Mouse (Mus musculus) intestine, postnatal 0 days (tissue): ENCODE results near the gene Zmynd10. TPM values are rescaled to one million over a fixed set of nuclear protein-coding genes. Genes with fewer than 3 reads are reported as not detected.

ENCODE experiments used
- ATAC-seq: fragments of 200-750 bp; cut with Nextera tagmentation; 2 replicates; pipeline ENCODE4 v1.8.0; 2017; ENCODE audit warnings: mild to moderate bottlenecking, moderate TSS enrichment, moderate library complexity
- H3K27ac ChIP-seq: fragments of 300-500 bp; sonication (generic); 2 replicates; pipeline ENCODE4 v1.5.1; 2014; ENCODE audit warnings: mild to moderate bottlenecking, low read depth, low read length, moderate library complexity
- H3K27me3 ChIP-seq: fragments of 300-500 bp; sonication (generic); replicated peaks from 2 replicates; pipeline ENCODE4 v1.6.1; 2014; ENCODE audit warnings: low read length, mixed read lengths; ENCODE audit not compliant: control insufficient read depth, insufficient read depth
- H3K36me3 ChIP-seq: fragments of 300-500 bp; sonication (generic); 2 replicates; pipeline ENCODE4 v1.6.1; 2014; ENCODE audit warnings: mild to moderate bottlenecking, moderate library complexity; ENCODE audit not compliant: control insufficient read depth, insufficient read depth
- H3K4me1 ChIP-seq: fragments of 300-500 bp; sonication (generic); replicated peaks from 2 replicates; pipeline ENCODE4 v1.6.1; 2014; ENCODE audit warnings: antibody characterized with exemption, low read length, mixed read lengths; ENCODE audit not compliant: control insufficient read depth, insufficient read depth
- H3K4me2 ChIP-seq: fragments of 300-500 bp; sonication (generic); replicated peaks from 2 replicates; pipeline ENCODE4 v1.6.1; 2014; ENCODE audit warnings: low read depth, mild to moderate bottlenecking, moderate library complexity
- H3K4me3 ChIP-seq: fragments of 300-500 bp; sonication (generic); 2 replicates; pipeline ENCODE4 v1.5.1; 2014; ENCODE audit warnings: low read depth, low read length
- H3K9ac ChIP-seq: fragments of 300-500 bp; sonication (generic); 2 replicates; pipeline ENCODE4 v1.6.1; 2014; ENCODE audit warnings: mild to moderate bottlenecking, low read depth, low read length
- H3K9me3 ChIP-seq: fragments of 300-500 bp; sonication (generic); 2 replicates; pipeline ENCODE4 v1.6.1; 2016; ENCODE audit warnings: mixed run types; ENCODE audit not compliant: control insufficient read depth
- CTCF ChIP-seq: sonication (generic); IDR thresholded peaks from 2 replicates; pipeline ENCODE4 v1.5.1; 2016; ENCODE audit warnings: low read depth, mild to moderate bottlenecking, control low read depth, antibody characterized with exemption, moderate library complexity
- WGBS: fragments of 180-500 bp; shearing (Covaris S2); extraction: QIAGEN DNeasy Blood & Tissue Kit; methylation state at CpG from one replicate; pipeline ENCODE4 v1.1.7; 2014; 5-methylcytosine and 5-hydroxymethylcytosine counted together
- polyA plus RNA-seq: library from polyadenylated mRNA; unstranded; fragments of >200 nt; fragmentation: Nextera tagmentation; extraction: Ambion mirVana; gene quantifications from 2 replicates; pipeline ENCODE4 v1.2.1, GENCODE M21; 2015

The Zmynd10 gene
- 4.0 and 5.0 TPM in 2 replicates for polyA plus RNA-seq

DNA sequence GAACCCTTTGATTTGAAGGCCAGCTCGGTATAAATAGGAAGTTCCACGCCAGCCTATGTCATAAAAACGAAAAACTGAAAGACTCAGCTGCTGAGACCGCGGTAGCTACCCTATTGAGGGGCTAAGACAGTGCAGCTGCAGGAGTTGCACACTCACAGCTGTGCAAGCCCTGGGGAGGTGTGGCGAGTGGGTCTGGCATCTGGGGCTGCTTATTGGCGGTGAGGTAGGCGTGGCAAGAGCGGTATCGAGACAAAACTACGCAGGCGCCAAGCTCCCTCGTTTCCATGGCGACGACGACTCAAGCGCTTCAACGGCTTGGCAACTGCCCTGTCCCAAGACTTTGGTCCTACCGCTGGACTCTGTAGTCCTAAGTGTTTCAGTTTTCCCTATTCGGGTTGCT is at the start of gene Zmynd10:
TSS of gene Zmynd10 (plus strand) at position 273 of the 400 bp plus-strand sequence.
- no peak for TF ChIP-seq CTCF
- Histone ChIP-seq H3K36me3 (peaks cover 12% of the 10 kb centered on the region; the same call in 1 of the 2 replicates), H3K27me3 (no peaks in the 10 kb centered on the region), H3K9me3 (no peaks in the 10 kb centered on the region), H3K27ac (no peak within 1 kb of the TSS), H3K4me3 (no peak within 1 kb of the TSS), H3K4me1 (peaks cover 10% of the 10 kb centered on the region; the same call in 1 of the 2 replicates), H3K4me2 (peak within 1 kb of the TSS; percentile 48), H3K9ac (no peak within 1 kb of the TSS)
- 3% methylated on average over 20 of the region's 20 CpGs for WGBS
- peak; percentile 47 for ATAC-seq

DNA sequence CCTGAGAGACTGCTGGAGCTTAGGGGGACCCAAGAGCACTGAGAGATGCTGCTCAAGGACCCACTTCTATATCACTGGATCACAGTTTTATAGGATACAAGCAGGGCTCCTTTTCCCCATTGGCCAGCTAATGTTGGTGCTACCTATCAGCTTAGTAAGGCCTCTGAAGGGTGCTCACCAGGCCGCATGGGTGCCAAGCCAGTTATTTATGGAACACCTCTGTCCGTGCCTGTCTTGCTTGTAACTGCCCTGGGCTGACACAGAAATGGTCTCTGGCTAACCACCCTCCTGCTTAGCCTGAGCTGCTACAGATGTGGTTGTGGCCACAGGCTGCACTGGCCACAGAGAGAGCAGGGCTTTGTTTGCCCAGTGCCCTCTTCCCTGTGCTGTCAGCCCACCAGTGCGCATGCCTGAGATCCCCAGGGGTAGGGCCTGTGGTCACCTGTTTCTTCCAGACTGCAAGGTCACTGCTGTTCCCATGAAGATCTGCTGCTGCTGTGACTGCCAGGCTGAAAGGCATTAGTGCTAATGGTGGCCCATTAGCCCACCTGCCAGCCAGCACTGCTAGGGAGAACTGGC is 46.3 kb upstream of the Zmynd10 start:
- H3K9me3 ChIP-seq: no peaks in the 10 kb centered on the region
- no peak for TF ChIP-seq CTCF
- WGBS: 80% methylated on average over 3 of the region's 3 CpGs
- no peaks in the 10 kb centered on the region for H3K4me1 ChIP-seq
- H3K4me2 ChIP-seq: no peak overlapping the region
- no peak overlapping the region for H3K4me3 ChIP-seq
- no peak for ATAC-seq
- no peaks in the 10 kb centered on the region for H3K36me3 ChIP-seq
- no peak overlapping the region for H3K9ac ChIP-seq
- H3K27ac ChIP-seq: no peak overlapping the region
- H3K27me3 ChIP-seq: no peaks in the 10 kb centered on the region

DNA sequence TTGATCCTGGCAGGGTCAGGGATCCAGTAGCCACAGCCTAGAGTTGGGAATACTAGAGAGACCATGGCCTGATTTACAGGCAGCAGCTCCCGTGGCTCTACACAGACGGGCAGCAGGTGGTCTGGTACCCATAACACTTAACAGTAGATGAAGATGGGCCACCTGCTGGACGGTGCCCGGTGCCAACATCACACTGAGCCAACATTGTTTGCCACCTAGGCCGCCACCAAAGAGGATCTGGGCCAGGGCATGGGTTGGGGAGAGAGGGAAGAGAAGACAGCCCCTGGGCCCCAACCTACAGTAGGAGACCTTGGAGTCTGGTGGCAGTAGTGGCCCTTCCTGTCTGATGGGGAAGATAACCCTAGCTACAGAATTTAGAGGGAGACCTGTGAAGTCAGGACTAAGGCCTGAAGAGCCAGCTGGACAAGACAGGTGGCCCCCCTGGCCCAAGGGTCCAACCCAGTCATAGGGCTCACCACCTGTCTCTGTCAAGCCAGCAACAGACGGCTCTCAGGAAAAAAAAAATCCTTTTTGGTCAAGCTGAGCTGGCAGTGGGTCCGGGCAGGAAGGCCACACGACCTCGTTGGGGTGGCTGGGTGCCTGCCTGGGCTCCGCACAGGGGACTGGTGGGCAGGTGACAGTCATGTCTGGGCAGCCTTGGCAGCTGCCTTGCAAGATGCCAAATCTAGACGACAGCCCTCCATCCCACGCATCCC is 44.8 kb upstream of the Zmynd10 start:
- Histone ChIP-seq H3K9ac (no peak overlapping the region), H3K27me3 (no peaks in the 10 kb centered on the region), H3K36me3 (no peaks in the 10 kb centered on the region), H3K4me3 (no peak overlapping the region), H3K4me2 (no peak overlapping the region), H3K4me1 (no peaks in the 10 kb centered on the region), H3K9me3 (no peaks in the 10 kb centered on the region), H3K27ac (no peak overlapping the region)
- ATAC-seq: no peak
- TF ChIP-seq CTCF: no peak
- WGBS: 90% methylated on average over 12 of the region's 12 CpGs

DNA sequence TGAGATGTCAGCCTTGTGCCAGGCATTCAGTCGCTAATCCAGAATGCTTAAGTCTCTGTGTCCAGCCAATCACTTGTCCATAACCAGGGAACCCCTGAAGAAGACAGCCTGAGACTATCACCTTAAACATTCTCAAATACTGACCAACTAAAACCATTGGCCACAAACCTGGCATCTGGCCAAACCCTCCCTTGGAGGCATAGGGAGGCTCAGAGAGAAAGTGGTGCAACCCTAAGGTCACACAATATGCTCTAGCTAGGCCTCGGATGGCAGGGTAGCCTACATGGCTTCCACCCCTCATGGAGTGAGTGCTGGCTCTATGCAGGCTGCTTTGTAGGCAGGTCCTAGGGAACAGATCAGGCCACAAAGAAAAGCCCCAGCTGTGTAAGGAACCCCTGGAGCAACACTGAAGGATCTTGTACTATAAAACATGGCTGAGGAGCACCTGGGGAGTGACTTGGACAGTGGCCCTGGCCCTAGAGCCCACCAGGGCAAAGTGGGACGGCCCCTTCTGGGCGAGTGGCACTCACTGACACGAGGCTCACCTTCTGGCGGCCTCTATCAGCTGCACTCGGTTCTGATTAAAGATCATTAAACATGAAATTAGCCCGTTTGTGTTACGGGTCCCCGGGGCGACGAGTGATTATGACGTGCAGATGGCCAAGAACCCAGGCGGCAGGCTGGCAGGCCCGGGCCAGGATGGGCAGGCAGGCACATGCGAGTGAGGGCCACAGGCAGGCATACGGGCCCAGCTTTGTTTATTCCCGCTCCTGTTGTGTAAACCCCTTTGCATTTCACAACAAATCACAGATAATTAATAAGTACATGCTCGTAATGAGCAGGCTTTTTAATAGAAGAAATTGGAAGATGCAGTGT is 42.2 kb upstream of the Zmynd10 start:
- no peak for ATAC-seq
- no peaks in the 10 kb centered on the region for H3K9me3 ChIP-seq
- no peak overlapping the region for H3K27ac ChIP-seq
- no peak overlapping the region for H3K9ac ChIP-seq
- H3K4me1 ChIP-seq: no peaks in the 10 kb centered on the region
- H3K27me3 ChIP-seq: no peaks in the 10 kb centered on the region
- no peak overlapping the region for H3K4me2 ChIP-seq
- 79% methylated on average over 19 of the region's 19 CpGs for WGBS
- no peak overlapping the region for H3K4me3 ChIP-seq
- H3K36me3 ChIP-seq: no peaks in the 10 kb centered on the region
- no peak for TF ChIP-seq CTCF

DNA sequence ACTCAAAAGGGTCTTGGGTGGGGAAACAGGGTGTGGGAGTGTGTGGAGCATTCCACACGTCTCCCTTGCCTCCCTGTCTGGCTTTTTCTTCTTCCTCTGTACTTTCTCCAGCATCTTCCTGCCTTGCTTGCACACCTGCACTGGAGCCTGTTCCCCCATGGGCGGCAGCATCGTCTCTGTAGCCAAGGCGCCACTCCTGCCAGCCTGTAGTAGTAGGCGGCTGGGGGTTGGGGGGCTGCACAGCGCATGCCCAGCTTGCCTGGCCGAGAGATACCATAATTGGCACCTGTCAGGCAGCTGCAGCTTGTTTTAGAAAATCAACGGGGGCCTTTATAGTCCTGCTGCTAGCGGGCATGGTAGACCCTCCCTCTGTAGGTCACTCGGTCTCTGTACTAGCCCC is 38.8 kb upstream of the Zmynd10 start:
- no peak overlapping the region for H3K9ac ChIP-seq
- H3K27ac ChIP-seq: no peak overlapping the region
- no peaks in the 10 kb centered on the region for H3K9me3 ChIP-seq
- ATAC-seq: no peak
- WGBS: 55% methylated on average over 9 of the region's 10 CpGs
- no peaks in the 10 kb centered on the region for H3K27me3 ChIP-seq
- no peak overlapping the region for H3K4me2 ChIP-seq
- no peaks in the 10 kb centered on the region for H3K4me1 ChIP-seq
- H3K4me3 ChIP-seq: no peak overlapping the region
- TF ChIP-seq CTCF: no peak
- no peaks in the 10 kb centered on the region for H3K36me3 ChIP-seq
